Mouse (Mus musculus) small intestine, adult 2 months (tissue): ENCODE data around the gene Sh3bp4. TPM values are rescaled to one million over a fixed set of nuclear protein-coding genes. Genes with fewer than 3 reads are reported as not detected.

ENCODE experiments used
- H3K27ac ChIP-seq: fragments of 200-500 bp; 2 replicates; pipeline ENCODE4 v1.5.1; 2012; ENCODE audit warnings: low read depth, low read length, control low read depth, inconsistent platforms; ENCODE audit not compliant: insufficient read depth
- H3K27me3 ChIP-seq: fragments of 200-500 bp; 2 replicates; pipeline ENCODE4 v1.6.1; 2012; ENCODE audit warnings: mild to moderate bottlenecking, moderate library complexity, low read length, inconsistent platforms; ENCODE audit not compliant: control insufficient read depth, insufficient read depth
- H3K36me3 ChIP-seq: fragments of 200-500 bp; 2 replicates; pipeline ENCODE4 v1.6.1; 2012; ENCODE audit warnings: mild to moderate bottlenecking, low read length, control low read depth, inconsistent platforms; ENCODE audit not compliant: control insufficient read depth, insufficient read depth
- H3K4me1 ChIP-seq: fragments of 200-500 bp; 2 replicates; pipeline ENCODE4 v1.6.1; 2012; ENCODE audit warnings: low read length, inconsistent platforms, mixed read lengths; ENCODE audit not compliant: control insufficient read depth, insufficient read depth, insufficient read length
- H3K4me3 ChIP-seq: fragments of 200-500 bp; 2 replicates; pipeline ENCODE4 v1.5.1; 2012; ENCODE audit warnings: low read depth, mild to moderate bottlenecking, control low read depth, inconsistent platforms, low read length, moderate library complexity
- CTCF ChIP-seq: fragments of 200-500 bp; IDR thresholded peaks from 2 replicates; pipeline ENCODE4 v1.5.1; 2012; ENCODE audit warnings: low read depth, mild to moderate bottlenecking, control low read depth, inconsistent platforms, low read length, moderate library complexity, mixed read lengths; ENCODE audit not compliant: insufficient replicate concordance, insufficient read length; ENCODE audit errors: extremely low read depth
- POLR2A ChIP-seq: fragments of 200-500 bp; IDR thresholded peaks from 2 replicates; pipeline ENCODE4 v1.6.1; 2012; ENCODE audit warnings: low read depth, mild to moderate bottlenecking, control low read depth, inconsistent platforms, low read length, moderate library complexity
- WGBS: fragments of 180-500 bp; shearing (Covaris S2); methylation state at CpG from one replicate; pipeline ENCODE4 v1.1.7; 2018; 5-methylcytosine and 5-hydroxymethylcytosine counted together
- polyA plus RNA-seq: library from polyadenylated mRNA; depleted of rRNA; stranded (reverse); fragments of >200 nt; gene quantifications from 2 replicates; pipeline ENCODE4 v1.2.3, GENCODE M21; 2012

The Sh3bp4 gene
- polyA plus RNA-seq, 1 experiment = 5.5 TPM

GRCm38 (mm10) chr1:89086575-89087153 lies 16.4 kb downstream of the Sh3bp4 start:
- Histone ChIP-seq H3K27me3 (no peaks in the 10 kb centered on the region), H3K4me1 (peaks cover 13% of the 10 kb centered on the region; the same call in 1 of the 2 replicates), H3K27ac (no peak overlapping the region), H3K4me3 (no peak overlapping the region), H3K36me3 (no peaks in the 10 kb centered on the region)
- TF ChIP-seq CTCF = no peak
- no peak for TF ChIP-seq POLR2A
- WGBS = 47% methylated on average over 9 of the region's 9 CpGs

GRCm38 (mm10) chr1:89088144-89088543 lies 17.9 kb downstream of the Sh3bp4 start:
- Histone ChIP-seq H3K4me3 (no peak overlapping the region), H3K27me3 (no peaks in the 10 kb centered on the region), H3K27ac (no peak overlapping the region), H3K36me3 (no peaks in the 10 kb centered on the region), H3K4me1 (peaks cover 18% of the 10 kb centered on the region; the same call in 1 of the 2 replicates)
- no peak for TF ChIP-seq POLR2A
- TF ChIP-seq CTCF = no peak
- WGBS = 51% methylated on average over 10 of the region's 10 CpGs

- Histone ChIP-seq H3K27me3 (no peaks in the 10 kb centered on the region), H3K27ac (no peak overlapping the region), H3K36me3 (no peaks in the 10 kb centered on the region), H3K4me3 (no peak overlapping the region), H3K4me1 (peaks cover 24% of the 10 kb centered on the region; the same call in 1 of the 2 replicates)
- TF ChIP-seq POLR2A (no peak), CTCF (no peak)
- 19% methylated on average over 3 of the region's 3 CpGs for WGBS
These were observed 18.6 kb downstream of the Sh3bp4 start for GRCm38 (mm10) chr1:89088748-89089288.

- 45% methylated on average over 21 of the region's 21 CpGs for WGBS
- Histone ChIP-seq H3K4me3 (no peak overlapping the region), H3K27me3 (no peaks in the 10 kb centered on the region), H3K36me3 (no peaks in the 10 kb centered on the region), H3K4me1 (peaks cover 28% of the 10 kb centered on the region; the same call in 1 of the 2 replicates), H3K27ac (no peak overlapping the region; the same call in 1 of the 2 replicates)
- no peak for TF ChIP-seq CTCF
- TF ChIP-seq POLR2A = no peak
These were observed 19.8 kb downstream of the Sh3bp4 start for GRCm38 (mm10) chr1:89089821-89090600.

- WGBS = 35% methylated on average over 8 of the region's 8 CpGs
- TF ChIP-seq POLR2A = no peak
- no peak for TF ChIP-seq CTCF
- no peaks in the 10 kb centered on the region for H3K36me3 ChIP-seq
- H3K4me1 ChIP-seq = peaks cover 28% of the 10 kb centered on the region; the same call in 1 of the 2 replicates
- H3K27me3 ChIP-seq = no peaks in the 10 kb centered on the region
- H3K27ac ChIP-seq = no peak overlapping the region
- H3K4me3 ChIP-seq = no peak overlapping the region
These were observed 20.5 kb downstream of the Sh3bp4 start for GRCm38 (mm10) chr1:89090676-89091075.

GRCm38 (mm10) chr1:89092019-89092418 lies 21.8 kb downstream of the Sh3bp4 start:
- H3K36me3 ChIP-seq = no peaks in the 10 kb centered on the region
- 82% methylated on average over 5 of the region's 5 CpGs for WGBS
- no peak overlapping the region for H3K4me3 ChIP-seq
- TF ChIP-seq POLR2A (no peak), CTCF (no peak)
- H3K4me1 ChIP-seq = peaks cover 32% of the 10 kb centered on the region; the same call in 1 of the 2 replicates
- H3K27me3 ChIP-seq = no peaks in the 10 kb centered on the region
- H3K27ac ChIP-seq = no peak overlapping the region
